Mouse (Mus musculus) CD8-positive naive resting alpha-beta T cell, adult 2 months (primary cell): ENCODE data around the gene Gm30302.
"Not testable (repeated sequence)": the region's sequence is repeated elsewhere in the genome, so short reads cannot be mapped to it uniquely, and the experiment has no call there.

Experiments used
- DNase-seq, 2 experiments: peaks; one replicate each; pipeline ENCODE4 v3.0.0; 2022; ENCODE audit warnings: low read depth in 2 of 2, low spot score in 2 of 2

The Gm30302 gene

GRCm38 (mm10) chr13:49798901-49799300, at the start of gene Gm30302:
Gene Gm30302, minus strand, starts transcription at chr13:49799001.
- DNase-seq, result no peak

GRCm38 (mm10) chr13:49846751-49847150, 48.0 kb upstream of the Gm30302 start:
- no peak for DNase-seq

- DNase-seq, result no peak
Measured at GRCm38 (mm10) chr13:49846141-49846540, 47.3 kb upstream of the Gm30302 start.

DNA sequence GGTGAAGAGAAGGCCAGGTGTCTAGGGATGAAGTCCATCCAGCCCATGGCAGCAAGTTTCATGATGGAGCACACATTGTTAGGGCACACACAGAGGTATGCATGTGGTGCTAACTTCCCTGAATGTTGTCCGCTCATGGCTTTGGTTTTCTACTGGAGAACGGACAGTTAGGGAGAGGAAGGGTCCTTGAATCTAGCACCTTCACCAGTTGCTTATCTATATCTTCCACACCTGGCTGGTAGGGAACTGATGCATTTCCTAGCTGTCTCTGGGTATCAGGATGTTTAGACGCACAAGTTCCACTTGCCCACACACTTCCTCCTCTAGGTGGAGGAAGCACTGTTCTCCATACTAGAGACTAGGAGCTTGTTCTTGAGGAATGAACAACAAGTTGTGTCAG, 46.9 kb upstream of the Gm30302 start:
- no peak for DNase-seq

DNA sequence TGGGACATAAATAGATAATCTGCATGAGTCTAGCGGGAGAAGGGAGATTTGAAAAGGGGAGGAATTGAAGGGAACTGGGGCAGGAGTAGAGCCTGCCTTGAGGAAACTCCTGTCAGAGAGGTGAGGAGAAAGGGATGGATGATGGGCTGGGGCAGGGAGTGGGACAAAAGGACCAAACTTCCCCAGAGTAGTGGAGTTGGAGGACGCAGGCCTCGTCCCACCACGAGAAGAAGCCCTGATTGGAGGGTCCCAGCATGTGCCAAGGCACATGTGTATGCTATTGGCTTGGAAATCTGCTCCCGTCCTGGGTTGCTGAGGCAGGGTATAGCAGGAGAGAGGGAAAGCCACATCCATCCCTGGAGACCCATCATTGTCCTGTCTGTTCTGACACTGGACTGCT, 45.3 kb upstream of the Gm30302 start:
- no peak for DNase-seq

DNA sequence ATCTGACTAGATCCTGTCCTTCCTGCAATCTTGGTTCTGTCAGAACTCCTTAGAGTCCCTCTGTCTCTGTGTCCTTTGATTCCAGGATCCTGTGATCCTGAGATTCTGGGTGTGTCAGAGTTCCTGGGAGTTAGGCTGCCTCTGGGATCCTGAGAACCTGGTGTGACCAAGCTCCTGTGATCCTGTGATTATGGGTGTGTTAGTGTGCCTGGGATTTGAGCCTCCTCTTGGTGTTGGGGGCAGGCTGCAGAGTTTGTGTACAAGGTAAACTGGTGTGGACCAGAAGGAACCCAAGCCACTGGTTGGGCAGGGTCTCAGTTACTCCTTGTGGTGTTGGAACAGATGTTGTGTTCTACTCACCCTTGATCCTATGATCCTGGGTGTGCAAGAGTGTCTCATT, 42.4 kb upstream of the Gm30302 start:
- no peak for DNase-seq

- no peak for DNase-seq
Measured at GRCm38 (mm10) chr13:49830355-49830754, 31.6 kb upstream of the Gm30302 start.

DNA sequence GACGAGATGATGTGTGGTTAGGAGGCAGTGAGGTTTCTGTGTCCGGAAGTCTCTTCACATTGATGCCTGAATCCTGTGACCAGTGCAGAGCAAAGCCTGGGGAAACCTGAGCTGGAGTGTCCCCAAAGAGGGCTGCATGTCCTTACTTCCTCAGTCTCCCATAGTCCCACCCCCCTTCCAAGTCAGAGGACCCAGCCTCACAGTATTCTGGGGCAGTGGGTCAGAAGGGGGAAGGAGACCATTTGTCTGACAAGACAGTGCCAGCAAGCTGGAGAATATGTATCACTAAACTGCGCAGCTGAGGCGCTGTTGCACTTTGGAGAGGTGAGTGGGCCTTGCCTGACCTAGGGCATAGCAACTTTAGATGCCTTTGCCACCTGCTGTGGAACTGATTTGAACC, 26.5 kb upstream of the Gm30302 start:
- DNase-seq, result no peak

- DNase-seq, result no peak
Measured at GRCm38 (mm10) chr13:49814958-49815357, 16.2 kb upstream of the Gm30302 start.

GRCm38 (mm10) chr13:49814420-49814819, 15.6 kb upstream of the Gm30302 start:
- no peak for DNase-seq

DNA sequence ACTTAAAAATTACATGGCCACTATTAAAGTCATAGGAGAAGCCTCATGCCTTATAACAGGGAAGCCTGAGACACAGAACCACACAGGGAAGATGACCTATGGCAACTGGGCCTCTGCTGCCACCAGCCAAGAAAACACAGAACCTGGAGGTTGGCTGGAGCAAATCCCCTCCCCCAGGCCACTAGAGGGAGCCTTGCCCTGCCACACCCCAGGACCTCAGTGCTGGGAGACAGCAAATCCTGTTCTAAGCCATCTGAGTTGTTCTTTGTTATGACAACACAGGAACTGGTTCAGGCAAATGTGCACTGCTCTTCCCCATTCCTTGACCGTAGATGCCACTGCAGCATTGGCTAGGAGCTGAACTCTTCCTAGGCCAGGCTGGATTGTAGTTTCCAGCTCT, 8.3 kb upstream of the Gm30302 start:
- DNase-seq, result no peak

DNA sequence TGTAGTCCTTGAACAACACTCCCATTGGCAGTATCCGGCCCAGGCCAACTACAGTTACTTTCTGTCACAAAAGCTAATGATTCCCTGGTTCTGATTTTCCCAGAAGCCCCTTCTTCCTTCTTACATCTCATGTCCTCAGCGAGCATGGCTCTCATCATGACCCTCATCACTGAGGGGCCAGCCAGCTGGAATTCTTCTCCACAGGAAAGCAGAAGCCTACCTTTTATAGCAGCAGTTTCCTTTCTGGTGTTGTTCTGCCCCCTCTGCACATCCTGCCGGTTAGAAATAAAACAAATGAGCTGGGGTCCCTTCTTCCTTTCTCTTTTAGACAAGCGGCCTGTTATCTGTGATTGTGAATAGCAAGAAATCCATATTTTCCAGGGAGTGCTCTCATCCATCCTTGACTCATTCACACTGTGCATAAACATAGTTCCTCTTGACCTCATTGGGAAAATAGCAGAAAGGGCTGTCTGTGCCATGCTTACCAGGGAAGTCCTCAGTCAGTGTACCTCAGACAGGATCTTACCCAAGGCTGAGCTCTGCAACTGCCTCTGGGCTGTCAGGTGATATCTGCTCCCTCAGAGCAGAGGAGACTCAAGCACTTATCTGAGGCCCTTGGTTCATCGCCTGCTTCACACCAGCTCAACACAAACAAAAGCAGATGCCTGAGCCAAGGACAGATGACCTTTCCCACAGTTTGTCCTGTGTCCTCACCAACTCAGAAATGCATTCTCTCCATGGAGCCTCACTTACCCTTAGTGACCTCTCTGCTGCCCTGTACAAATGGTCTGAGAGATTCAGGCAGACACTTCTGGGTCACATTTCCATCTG, 10.0 kb downstream of the Gm30302 start:
- no peak for DNase-seq

- DNase-seq, result no peak
Measured at GRCm38 (mm10) chr13:49783899-49784298, 14.9 kb downstream of the Gm30302 start.

DNA sequence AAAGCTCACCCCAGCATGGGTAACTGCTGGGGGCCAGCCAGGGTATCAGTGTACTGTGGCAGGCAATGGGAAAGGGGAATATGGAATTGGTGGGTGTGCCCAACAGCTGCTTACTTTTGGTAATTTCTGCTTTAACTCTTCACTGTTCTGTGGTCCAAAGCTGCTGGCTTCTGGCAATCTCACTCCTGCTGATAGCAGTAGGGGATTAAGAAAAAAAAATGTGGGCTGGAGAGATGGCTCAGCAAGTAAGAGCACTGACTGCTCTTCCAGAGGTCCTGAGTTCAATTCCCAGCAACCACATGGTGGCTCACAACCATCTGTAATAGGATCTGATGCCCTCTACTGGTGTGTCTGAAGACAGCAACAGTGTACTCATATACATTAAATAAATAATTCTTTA, 27.3 kb downstream of the Gm30302 start:
- not testable (repeated sequence) for DNase-seq

DNA sequence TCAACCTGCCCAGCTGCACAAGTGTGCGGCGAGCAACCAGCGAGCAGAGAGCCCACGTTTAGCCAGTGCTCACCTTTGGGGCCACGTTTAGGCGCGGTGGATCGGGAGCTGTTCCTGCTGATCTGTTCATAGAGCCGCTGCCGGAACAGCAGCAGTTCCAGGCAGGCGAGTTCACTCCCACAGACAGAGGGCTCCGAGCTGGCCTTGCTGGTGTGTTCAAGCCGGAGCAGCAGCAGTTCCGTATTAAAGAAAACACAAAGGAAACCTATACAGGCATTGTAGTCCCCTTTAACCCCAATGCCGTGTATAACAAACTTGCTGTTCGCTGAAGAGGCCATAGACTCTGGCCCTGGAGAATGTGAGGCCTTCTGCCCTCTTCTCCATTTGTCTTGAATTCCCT, 29.7 kb downstream of the Gm30302 start:
- no peak for DNase-seq

DNA sequence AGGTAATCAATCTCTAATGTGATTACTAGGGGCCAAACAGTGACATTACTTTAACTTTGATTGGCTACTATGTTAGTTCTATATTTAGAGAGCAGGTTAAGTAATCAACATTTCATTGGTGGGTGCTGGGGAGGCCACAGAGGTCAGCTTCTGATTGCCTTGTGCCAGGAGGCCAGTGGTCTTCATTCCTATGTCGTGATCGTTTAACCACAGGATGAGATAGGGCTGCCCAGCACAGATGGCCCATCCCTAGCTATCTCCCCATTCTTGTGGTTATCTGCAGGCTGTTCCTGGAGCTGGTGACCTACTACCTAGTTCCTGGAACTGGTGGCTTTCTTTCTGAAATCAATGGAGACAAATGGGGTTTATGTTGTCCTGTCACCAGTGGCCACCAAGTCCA, 30.8 kb downstream of the Gm30302 start:
- no peak for DNase-seq

- no peak for DNase-seq
Measured at GRCm38 (mm10) chr13:49766269-49766668, 32.5 kb downstream of the Gm30302 start.

DNA sequence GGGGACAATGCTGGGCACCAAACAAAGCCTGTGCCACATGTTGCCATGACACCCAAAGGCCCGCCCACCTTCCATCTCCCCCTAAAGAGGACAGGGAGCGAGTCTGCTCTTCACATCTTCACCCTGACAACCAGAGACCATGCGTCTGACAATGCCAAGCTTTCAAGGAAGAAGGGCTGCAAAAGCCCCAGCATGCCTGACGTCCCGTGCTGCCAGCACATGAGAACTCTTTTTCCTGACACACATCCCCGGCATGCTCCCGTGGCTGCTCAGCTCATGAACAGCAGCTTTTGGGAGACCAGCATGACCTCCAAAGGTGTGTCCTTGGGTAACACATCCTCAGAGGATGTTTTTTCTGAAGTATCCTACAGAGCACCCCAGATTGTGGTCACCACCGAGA, 33.5 kb downstream of the Gm30302 start:
- no peak for DNase-seq

GRCm38 (mm10) chr13:49762208-49762607, 36.6 kb downstream of the Gm30302 start:
- DNase-seq, result no peak

DNA sequence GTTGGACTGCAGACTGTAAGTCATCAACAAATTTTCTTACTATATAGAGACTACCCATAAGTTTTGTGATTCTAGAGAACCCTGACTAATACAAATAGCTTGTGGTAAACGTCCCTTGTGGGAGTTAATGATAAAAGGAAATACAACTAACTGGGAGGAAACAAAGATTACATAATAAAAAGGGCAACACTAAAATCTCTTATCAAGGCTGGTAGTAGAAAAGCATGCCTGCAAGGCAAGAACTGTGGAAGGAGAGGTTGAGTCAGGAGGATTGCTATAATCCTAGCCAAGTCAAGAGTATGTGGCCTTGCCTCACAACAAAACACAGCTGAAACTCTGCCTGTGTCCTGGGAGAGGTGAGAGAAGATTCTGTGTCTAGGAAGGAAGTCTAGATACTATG, 38.1 kb downstream of the Gm30302 start:
- no peak for DNase-seq

- DNase-seq, result no peak
Measured at GRCm38 (mm10) chr13:49757966-49758365, 40.8 kb downstream of the Gm30302 start.

GRCm38 (mm10) chr13:49756591-49756990, 42.2 kb downstream of the Gm30302 start:
- no peak for DNase-seq
